Mouse (Mus musculus) bone marrow macrophage, adult 2 months (primary cell): ENCODE measurements at regions not wholly inside any gene's neighbourhood (a gene's known extent, or its start where the extent isn't known, plus 50 kb on each side); places are given as distances from the start of the nearest gene placed in this dataset.

Source experiments
- CTCF ChIP-seq: IDR thresholded peaks from 2 replicates; pipeline ENCODE4 v1.5.1; 2012; ENCODE audit warnings: low read depth, mild to moderate bottlenecking, low read length, moderate library complexity
- POLR2A ChIP-seq: IDR thresholded peaks from 2 replicates; pipeline ENCODE4 v1.6.1; 2012; ENCODE audit warnings: mild to moderate bottlenecking, low read depth, low read length, borderline replicate concordance

DNA sequence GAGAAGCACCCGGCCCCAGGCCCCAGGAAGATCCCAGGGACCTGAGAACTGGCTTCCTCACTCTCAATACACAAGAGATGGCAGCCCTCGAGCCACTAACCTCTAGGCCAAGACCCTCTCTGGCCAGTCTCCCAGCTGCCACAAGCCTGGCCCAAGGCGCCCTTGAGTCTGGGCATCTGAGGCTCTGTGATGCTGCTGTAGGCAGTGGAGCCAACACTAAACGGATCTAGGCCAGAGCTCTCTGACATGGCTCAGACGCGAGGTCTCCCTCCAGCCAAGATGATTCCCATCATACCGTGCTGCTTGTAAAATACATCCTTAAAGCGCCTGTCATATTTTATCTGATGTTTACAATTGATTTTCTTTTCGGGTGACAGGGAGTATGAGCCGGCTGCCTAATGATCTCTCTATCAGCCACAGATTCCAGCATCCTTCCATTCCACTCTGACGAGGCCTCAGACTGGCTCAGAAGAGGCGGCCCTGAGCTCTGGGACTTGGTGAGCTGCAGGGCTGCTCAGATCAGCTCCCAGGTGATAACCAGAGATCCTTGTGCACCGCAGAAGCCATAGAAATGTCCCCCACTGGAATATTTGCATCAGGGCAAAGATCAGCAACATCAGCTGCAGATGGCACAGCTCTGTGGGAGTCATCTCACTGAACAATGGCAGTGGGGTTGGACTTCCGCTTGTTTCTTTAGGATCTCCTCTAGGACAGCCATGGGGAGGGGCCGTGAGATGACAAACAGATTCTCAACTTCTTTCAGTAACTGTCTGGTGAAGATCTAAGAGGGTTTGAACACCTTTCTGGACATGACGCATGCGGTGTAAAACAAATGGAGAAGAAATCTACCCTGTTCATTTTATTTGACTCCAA is 60.1 kb upstream of the Zfp423 start:
- TF ChIP-seq CTCF = no peak
- no peak for TF ChIP-seq POLR2A
